Mouse (Mus musculus): ENCODE measurements around the gene Fbxw20.
"Not testable (repeated sequence)": the region's sequence is repeated elsewhere in the genome, so short reads cannot be mapped to it uniquely, and the experiment has no call there.

The Fbxw20 gene

GRCm38 (mm10) chr9:109234654-109235053, at the start of gene Fbxw20:
TSS of gene Fbxw20 (minus strand) at chr9:109234754.
- DNase-seq (ENCODE audit: low read depth in 1 of 2, low spot score in 2 of 2), result no peak

GRCm38 (mm10) chr9:109263041-109263440, 28.5 kb upstream of the Fbxw20 start:
- no peak for DNase-seq (ENCODE audit: low read depth in 1 of 2, low spot score in 2 of 2)

DNA sequence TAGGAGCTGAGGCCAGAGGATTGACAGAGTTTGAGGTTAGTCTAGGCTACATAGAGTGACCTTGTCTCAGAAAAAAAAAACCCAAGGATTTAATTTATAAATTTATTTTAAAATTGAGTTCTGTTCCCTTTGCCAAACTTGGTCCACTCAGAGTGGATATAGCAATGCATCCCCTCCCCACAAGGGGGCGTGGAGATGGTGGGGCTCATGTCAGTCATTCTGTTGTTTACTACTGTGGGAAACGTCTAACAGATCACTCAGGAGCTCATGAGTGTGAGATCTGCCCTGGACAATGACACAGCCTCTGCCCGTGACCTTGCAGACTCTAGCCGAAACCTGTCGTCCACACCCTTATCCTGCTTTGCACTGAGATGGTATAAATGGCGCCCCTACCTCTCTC, 16.1 kb downstream of the Fbxw20 start:
- DNase-seq (ENCODE audit: low read depth in 1 of 2, low spot score in 2 of 2), result no peak

DNA sequence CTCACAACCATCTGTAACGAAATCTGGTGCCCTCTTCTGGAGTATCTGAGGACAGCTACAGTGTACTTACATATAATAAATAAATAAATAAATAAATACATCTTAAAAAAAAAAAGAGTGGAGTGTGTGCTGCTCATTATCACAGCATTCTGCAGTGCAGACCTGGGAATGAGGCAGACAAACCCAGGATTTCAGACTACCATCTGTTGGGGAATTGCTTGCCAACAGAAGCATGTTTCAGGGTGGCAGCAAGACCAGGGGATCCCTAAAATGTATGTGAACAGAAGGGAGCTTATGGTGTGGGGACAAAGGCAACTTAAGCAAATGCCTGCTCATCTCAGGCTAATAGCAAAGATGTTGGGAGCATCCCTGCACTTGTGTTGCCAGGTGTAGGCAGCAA, 33.2 kb downstream of the Fbxw20 start:
- not testable (repeated sequence) for DNase-seq (ENCODE audit: low read depth in 1 of 2, low spot score in 2 of 2)

DNA sequence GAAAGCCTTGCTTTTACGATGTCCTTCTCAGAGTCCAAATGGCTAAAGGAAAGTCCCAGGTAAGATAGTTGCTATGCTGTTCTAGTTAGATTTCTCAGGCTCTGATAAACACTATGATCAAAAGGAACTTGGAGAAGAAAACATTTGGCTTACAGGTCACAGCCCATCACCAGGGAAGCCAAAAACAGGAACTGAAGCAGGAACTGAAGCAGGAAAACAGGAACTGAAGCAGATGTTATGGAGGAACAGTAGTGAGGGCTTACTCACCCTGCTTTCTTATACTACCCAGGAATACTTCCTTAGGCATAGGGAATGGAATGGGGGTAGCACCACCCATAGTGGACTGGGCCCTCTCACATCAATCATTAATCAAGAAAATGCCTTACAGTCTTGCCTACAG, 34.2 kb downstream of the Fbxw20 start:
- DNase-seq (ENCODE audit: low read depth in 1 of 2, low spot score in 2 of 2), result no peak

- no peak for DNase-seq (ENCODE audit: low read depth in 1 of 2, low spot score in 2 of 2)
Measured at GRCm38 (mm10) chr9:109199353-109199752, 35.2 kb downstream of the Fbxw20 start.

DNA sequence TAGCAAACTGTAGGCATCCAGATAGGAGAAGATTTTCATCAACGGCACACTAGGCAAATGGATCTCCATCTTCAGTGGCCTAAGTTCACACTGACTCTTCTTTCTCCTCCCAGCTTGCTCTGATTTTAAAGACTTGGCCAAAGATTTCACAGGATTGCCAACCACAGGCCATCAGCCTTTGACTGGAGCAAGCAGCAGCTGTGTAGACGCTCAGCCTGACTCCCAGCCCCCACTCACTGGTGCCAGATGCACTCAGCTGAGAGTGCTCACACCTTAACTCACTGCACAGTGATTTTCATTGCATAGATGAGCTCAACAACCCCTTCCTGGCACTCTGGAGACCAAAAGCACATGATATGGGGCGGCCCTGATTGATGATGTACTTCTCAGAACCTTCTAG, 38.7 kb downstream of the Fbxw20 start, which contains the start of gene Fbxw13:
Gene Fbxw13 (minus strand): TSS at position 101 of the 400 bp plus-strand sequence.
- not testable (repeated sequence) for DNase-seq (ENCODE audit: low read depth in 1 of 2, low spot score in 2 of 2)

DNA sequence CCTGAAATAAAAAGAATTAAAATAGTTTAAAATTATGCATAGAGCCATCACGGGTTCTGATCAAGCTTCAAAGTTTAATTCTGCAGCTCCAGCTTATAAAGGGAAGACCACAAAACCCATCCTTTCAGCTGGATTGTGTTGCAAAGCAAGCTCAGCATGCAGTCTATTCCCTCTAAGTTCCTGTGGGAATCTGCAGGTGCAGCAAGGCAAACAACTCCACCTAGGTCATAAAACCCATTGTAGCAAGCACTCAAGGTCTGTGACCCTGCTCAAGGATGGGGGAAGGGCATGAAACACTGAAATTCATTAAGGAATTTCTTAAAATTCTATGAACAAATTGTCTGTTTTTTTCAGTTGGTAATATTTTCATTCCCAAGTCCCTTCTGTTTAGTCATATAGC, 57.3 kb downstream of the Fbxw20 start:
- DNase-seq (ENCODE audit: low read depth in 1 of 2, low spot score in 2 of 2), result no peak

DNA sequence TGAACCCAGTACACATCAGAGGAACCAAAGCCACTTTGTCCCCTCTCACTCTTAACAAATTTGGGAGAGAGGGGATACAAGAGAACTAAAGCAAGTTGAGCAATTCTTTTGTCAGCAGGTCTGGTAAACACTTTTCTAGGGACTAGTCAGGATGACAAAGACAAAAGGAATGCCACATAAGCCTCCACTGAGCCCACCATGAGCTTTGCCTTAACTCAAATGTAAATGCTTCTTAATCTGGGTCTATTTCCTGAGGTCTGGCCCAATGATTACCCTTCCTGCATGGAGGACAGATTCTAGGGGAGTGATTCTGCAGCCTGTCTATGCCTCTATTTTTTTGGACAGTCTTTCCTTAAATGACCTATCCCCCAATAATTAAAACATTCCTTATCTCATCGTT, 58.3 kb downstream of the Fbxw20 start:
- no peak for DNase-seq (ENCODE audit: low read depth in 1 of 2, low spot score in 2 of 2)
